Mouse (Mus musculus) brain, embryonic 14.5 days (tissue): ENCODE results near the gene Dtymk.

Source experiments
- CTCF ChIP-seq: fragments of 200-500 bp; IDR thresholded peaks from 2 replicates; pipeline ENCODE4 v1.5.1; 2012; ENCODE audit warnings: inconsistent platforms, mild to moderate bottlenecking, moderate library complexity, borderline replicate concordance; ENCODE audit not compliant: insufficient read depth, insufficient read length; ENCODE audit errors: extremely low read depth
- POLR2A ChIP-seq: fragments of 200-500 bp; IDR thresholded peaks from 2 replicates; pipeline ENCODE4 v1.6.1; 2012; ENCODE audit warnings: mild to moderate bottlenecking, inconsistent platforms, borderline replicate concordance; ENCODE audit not compliant: poor library complexity, insufficient read depth, insufficient read length, severe bottlenecking; ENCODE audit errors: extremely low read depth

- TF ChIP-seq CTCF (no peak), POLR2A (no peak)
Observed at GRCm38 (mm10) chr1:93825771-93826539, 24.2 kb upstream of the Dtymk start.
